Mouse (Mus musculus) liver, embryonic 14.5 days (tissue): Measurements from ENCODE around the gene Blnk.

Experiments
- CTCF ChIP-seq: IDR thresholded peaks from 2 replicates; pipeline ENCODE4 v1.5.1; 2016; ENCODE audit warnings: antibody characterized with exemption, low read depth, control low read depth
- EP300 ChIP-seq: IDR thresholded peaks from 2 replicates; pipeline ENCODE4 v1.6.1; 2016; ENCODE audit warnings: antibody characterized with exemption, low read depth

DNA sequence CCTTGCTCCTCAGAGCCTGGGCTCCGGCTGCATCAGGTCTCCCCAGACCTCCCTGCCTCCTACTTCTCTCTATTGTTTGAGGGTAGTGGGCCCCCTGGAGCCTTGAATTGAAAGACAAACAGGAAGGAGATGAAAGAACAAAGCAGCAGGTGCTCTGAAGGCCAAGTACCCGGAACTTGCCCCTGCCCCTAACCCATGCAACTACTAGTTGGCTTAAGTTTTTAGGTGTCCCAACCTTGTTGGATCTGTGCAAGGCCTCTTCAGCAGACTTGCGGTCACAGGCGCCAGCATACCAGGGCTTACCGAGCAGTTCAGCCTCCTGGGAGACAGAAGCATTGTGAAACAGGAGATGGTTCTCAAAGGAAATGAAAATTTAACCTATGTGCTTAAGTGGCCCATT, 58.3 kb downstream of the Blnk start:
- TF ChIP-seq CTCF (no peak), EP300 (no peak)
